Mouse (Mus musculus) T-helper 1 cell (primary cell): Measurements from ENCODE around the gene Mtfr1l.

Experiments
- in situ Hi-C: fragments of 300-600 bp; cut with MboI, MseI; formaldehyde crosslinking; loops from one replicate; pipeline ENCODE4 v1.15.1; 2025; ENCODE audit warnings: high pct_unique_total_duplicates

The Mtfr1l gene

DNA sequence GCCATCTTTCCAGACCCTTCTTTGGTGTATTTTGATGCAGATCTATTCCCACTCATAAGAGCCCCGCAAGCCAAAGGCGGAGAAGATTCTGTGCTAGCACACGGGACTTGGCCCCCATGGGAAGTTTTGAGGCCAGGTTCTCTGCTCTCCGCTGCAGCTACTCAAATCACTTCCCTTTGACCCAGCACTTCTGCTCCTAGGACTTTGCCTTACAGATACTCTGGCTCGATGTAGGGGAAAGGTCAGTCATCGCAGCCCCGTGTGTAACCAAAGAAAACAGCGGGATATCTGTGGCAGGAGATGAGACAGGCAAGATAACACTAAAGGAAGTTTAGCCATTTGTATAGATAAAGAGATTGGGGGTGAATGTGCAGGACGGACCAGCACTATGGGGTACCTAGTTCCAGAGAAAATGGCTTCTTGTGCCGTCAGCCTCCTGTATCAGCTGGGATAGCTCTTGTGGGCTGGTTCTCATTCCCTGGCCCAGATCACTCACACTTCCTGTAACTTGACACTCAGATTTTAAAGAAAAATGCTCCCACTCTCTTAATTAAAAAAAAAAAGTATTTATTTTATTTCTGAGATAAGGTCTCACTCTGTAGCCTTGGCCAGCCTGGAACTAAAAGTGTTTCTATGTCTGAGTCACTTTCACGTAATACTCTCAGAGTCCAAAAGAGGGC lies 45.1 kb downstream of the Mtfr1l start:
- in situ Hi-C loops, result no loop called here

DNA sequence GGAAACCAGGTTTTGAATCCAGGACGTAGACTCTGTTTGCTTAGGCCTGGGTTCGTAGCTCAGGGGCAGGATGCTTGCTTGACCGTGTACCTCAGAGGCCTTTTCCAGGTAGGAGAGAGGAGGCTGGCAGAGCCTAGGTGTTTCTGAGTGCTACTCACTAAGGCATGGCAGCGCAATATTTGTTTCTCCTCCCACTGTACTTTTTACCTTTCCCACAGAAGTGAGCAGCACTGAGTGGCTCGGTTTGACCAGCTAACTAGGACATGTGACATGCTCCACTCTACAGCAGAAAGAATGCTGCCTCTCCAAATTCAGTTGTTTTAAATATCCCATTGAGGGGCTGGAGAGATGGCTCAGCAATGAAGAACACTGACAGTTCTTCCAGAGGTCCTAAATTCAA lies 47.0 kb downstream of the Mtfr1l start:
- in situ Hi-C loops, result no loop called here

- in situ Hi-C loops, result no loop called here
These were observed 49.9 kb downstream of the Mtfr1l start for GRCm38 (mm10) chr4:134485151-134485900.

GRCm38 (mm10) chr4:134484231-134484630 lies 51.0 kb downstream of the Mtfr1l start:
- in situ Hi-C loops, result no loop called here

DNA sequence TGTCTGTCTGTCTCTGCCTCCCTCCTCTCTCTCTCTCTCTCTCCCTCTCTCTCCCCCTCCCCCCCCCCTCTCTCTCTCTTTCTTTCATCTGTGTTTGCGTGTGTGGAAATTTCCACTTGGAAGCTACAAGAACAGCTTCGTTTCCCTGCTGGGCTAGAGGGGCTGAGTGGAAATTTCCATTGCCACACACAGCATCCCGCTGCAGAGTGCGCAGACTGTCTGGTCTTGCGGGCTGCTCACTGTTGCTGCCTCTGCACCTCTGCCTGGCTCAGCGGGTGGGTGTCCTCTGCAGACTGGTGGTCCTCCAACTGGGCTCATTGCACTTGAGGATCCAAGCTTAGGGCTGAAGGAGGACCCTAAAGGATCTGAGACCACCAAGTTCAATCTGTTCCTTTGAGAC lies 51.5 kb downstream of the Mtfr1l start:
- in situ Hi-C loops, result no loop called here

DNA sequence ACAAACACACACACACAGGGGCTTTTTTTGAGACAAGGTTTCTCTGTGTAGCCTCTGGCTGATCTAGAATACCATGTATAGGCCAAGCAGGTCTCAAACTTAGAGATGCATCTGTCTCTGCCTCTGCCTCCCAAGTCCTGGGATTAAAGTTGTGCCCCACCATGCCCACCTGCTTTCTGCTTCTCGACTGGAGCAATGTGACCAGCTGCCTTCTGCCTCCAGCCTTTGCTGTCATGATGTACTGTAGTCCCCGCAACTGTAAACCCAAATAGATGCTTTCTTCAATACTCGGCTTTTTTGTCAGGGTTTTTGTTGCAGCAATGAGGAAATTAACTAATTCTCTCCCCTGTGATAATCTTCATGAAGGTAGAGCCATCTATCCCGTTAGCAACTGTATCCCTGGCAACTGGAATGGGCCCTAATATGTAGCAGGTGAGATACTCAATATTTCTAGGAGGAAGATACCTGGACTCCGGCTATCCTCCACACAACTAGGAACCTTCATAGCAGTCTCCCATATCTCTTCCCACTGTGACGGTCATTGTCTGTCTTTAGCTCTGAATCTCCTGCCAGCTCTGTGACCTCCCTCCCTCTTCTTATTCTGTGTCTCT lies 52.0 kb downstream of the Mtfr1l start:
- in situ Hi-C loops, result no loop called here

GRCm38 (mm10) chr4:134482442-134482841 lies 52.7 kb downstream of the Mtfr1l start:
- in situ Hi-C loops, result no loop called here

GRCm38 (mm10) chr4:134481270-134481669 lies 53.9 kb downstream of the Mtfr1l start:
- in situ Hi-C loops, result no loop called here

- in situ Hi-C loops, result no loop called here
These were observed 54.3 kb downstream of the Mtfr1l start for GRCm38 (mm10) chr4:134480864-134481263.

GRCm38 (mm10) chr4:134479839-134480238 lies 55.3 kb downstream of the Mtfr1l start:
- in situ Hi-C loops, result no loop called here

- in situ Hi-C loops, result no loop called here
These were observed 57.2 kb downstream of the Mtfr1l start for GRCm38 (mm10) chr4:134478031-134478430.

DNA sequence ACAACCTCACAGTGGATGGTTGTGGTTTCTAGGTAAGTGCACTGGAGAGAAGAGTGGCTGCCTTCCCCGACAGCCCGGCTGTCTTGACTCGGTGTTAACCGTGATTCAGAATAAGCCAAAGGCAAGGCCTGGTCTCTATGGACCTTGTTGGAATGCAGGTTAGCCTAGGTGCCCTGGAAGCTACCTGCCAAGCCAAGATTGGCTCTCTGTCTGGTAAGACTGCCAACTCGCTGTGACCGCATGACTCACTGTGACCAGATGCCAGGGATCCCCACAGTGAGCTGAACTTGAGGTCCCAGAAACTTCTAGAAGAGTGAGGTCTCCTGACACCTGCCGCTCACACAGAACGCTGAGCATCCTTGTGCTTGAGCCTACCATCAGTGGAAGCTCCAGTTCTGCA lies 58.3 kb downstream of the Mtfr1l start:
- in situ Hi-C loops, result no loop called here
